Mouse (Mus musculus): ENCODE measurements around the gene Fhl4. TPM values are rescaled to one million over a fixed set of nuclear protein-coding genes. Genes with fewer than 3 reads are reported as not detected.

Fhl4 gene
- polyA plus RNA-seq, 1 experiment, result 0.12 TPM

DNA sequence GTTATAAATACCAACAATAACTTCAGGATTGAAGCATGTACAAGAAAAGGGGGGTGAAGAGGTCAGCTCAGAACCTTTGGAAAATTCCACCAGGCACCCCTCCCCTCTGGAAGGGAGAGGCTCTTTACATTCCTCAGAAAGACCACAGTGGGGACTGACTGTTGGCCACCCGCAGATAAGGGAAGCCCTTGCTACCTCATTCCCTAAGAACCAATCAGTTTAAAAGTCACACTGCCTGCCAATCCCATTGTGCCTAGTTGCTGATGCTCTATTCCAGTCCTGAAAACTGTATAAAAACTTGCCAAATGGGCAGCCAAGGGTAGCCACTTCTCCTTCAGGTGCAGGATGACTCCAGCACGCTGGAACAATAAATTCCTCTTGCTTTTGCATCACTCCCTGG is 47.4 kb downstream of the Fhl4 start:
- DNase-seq (ENCODE audit: low read depth in 1 of 2, low spot score in 2 of 2), result no peak
- no peaks in the 10 kb centered on the region for H3K4me1 ChIP-seq (ENCODE audit: control insufficient read depth, insufficient read depth, insufficient read length)
- WGBS, result 96% methylated on average over 2 of the region's 2 CpGs
- H3K27ac ChIP-seq (ENCODE audit: insufficient read depth, low read length), result no peak overlapping the region
- H3K36me3 ChIP-seq (ENCODE audit: control insufficient read depth, insufficient read depth, low read length), result no peaks in the 10 kb centered on the region
- no peak for TF ChIP-seq POLR2A (IDR thresholded peaks at IDR 0.05; ENCODE audit: low read depth, low read length)
- no peak for TF ChIP-seq CTCF (IDR thresholded peaks at IDR 0.05; ENCODE audit: extremely low read depth, insufficient read depth, insufficient read length, insufficient replicate concordance)
- H3K27me3 ChIP-seq (ENCODE audit: control insufficient read depth, insufficient read depth, low read length), result no peaks in the 10 kb centered on the region
- no peak overlapping the region for H3K4me3 ChIP-seq (ENCODE audit: extremely low read depth, insufficient read depth, insufficient read length)

DNA sequence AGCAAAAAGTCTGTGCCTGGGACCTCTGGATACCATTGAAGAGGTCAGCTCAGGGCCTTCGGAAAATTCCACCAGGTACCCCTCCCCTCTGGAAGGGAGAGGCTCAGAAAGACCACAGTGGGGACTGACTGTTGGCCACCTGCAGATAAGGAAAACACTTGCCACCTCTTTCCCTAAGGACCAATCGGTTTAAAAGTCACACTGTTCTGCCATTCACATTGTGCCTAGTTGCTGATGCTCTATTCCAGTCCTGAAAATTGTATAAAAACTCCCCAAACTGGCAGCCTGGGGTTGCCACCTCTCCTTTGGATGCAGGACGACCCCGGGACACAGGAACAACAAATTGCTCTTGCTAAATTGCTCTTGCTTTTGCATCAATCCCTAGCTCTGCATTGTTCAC is 49.8 kb downstream of the Fhl4 start:
- Histone ChIP-seq H3K27me3 (ENCODE audit: control insufficient read depth, insufficient read depth, low read length) (no peaks in the 10 kb centered on the region), H3K36me3 (ENCODE audit: control insufficient read depth, insufficient read depth, low read length) (no peaks in the 10 kb centered on the region), H3K4me1 (ENCODE audit: control insufficient read depth, insufficient read depth, insufficient read length) (no peaks in the 10 kb centered on the region), H3K4me3 (ENCODE audit: extremely low read depth, insufficient read depth, insufficient read length) (no peak overlapping the region), H3K27ac (ENCODE audit: insufficient read depth, low read length) (no peak overlapping the region)
- TF ChIP-seq POLR2A (IDR thresholded peaks at IDR 0.05; ENCODE audit: low read depth, low read length), result no peak
- no peak for TF ChIP-seq CTCF (IDR thresholded peaks at IDR 0.05; ENCODE audit: extremely low read depth, insufficient read depth, insufficient read length, insufficient replicate concordance)
- WGBS, result 47% methylated on average over 4 of the region's 4 CpGs
- DNase-seq (ENCODE audit: low read depth in 1 of 2, low spot score in 2 of 2), result no peak

DNA sequence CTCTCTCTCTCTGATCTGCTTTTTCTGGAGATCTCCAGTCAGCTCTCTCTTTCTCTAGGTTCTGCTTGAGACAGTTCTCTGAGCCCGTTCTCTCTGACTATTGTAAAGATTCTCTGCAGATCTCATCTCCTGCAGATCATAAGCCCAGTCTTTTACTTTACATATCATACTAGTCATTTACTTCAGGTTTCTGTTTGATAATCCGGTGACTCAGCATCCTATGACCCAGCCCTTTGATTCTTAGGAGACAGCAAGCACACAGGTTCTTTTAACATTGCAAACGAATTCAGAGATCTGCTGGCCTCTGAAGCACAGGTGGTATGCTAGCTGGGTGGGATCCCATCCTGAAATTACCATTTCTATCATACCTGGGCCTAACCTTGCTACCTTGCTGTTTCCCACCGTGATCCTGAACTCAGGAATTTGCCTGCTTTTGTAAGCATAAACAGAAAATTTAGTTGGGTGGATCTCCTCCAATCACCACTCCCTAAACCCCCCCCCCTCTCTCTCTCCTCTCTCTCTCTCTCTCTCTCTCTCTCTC is 51.6 kb downstream of the Fhl4 start:
- H3K36me3 ChIP-seq (ENCODE audit: control insufficient read depth, insufficient read depth, low read length), result no peaks in the 10 kb centered on the region
- no peak for DNase-seq (ENCODE audit: low read depth in 1 of 2, low spot score in 2 of 2)
- TF ChIP-seq CTCF (IDR thresholded peaks at IDR 0.05; ENCODE audit: extremely low read depth, insufficient read depth, insufficient read length, insufficient replicate concordance), result no peak
- no peak for TF ChIP-seq POLR2A (IDR thresholded peaks at IDR 0.05; ENCODE audit: low read depth, low read length)
- H3K4me3 ChIP-seq (ENCODE audit: extremely low read depth, insufficient read depth, insufficient read length), result no peak overlapping the region
- no peaks in the 10 kb centered on the region for H3K27me3 ChIP-seq (ENCODE audit: control insufficient read depth, insufficient read depth, low read length)
- 42% methylated on average over 4 of the region's 4 CpGs for WGBS
- no peaks in the 10 kb centered on the region for H3K4me1 ChIP-seq (ENCODE audit: control insufficient read depth, insufficient read depth, insufficient read length)
- no peak overlapping the region for H3K27ac ChIP-seq (ENCODE audit: insufficient read depth, low read length)

DNA sequence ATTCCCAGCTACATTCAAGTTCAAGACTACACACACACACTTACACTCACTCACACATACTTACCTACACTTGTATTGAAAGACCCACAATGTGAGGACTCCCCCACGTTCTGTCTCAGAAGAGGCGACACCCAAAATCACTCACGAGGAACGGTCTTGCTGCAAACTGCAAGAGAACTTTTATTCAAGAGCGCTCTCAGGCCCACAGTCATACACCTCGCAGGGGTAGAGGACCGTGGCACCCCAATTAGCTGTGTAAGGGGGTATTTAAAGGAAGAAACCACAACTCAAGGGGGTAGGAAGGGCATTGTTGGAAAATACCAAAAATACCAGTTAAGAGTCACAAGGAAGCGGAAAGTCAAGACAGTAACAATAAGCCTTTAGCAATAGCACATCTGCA is 54.3 kb downstream of the Fhl4 start:
- 96% methylated on average over 8 of the region's 8 CpGs for WGBS
- Histone ChIP-seq H3K4me1 (ENCODE audit: control insufficient read depth, insufficient read depth, insufficient read length) (no peaks in the 10 kb centered on the region), H3K36me3 (ENCODE audit: control insufficient read depth, insufficient read depth, low read length) (no peaks in the 10 kb centered on the region), H3K27me3 (ENCODE audit: control insufficient read depth, insufficient read depth, low read length) (no peaks in the 10 kb centered on the region), H3K27ac (ENCODE audit: insufficient read depth, low read length) (no peak overlapping the region), H3K4me3 (ENCODE audit: extremely low read depth, insufficient read depth, insufficient read length) (no peak overlapping the region)
- no peak for TF ChIP-seq POLR2A (IDR thresholded peaks at IDR 0.05; ENCODE audit: low read depth, low read length)
- TF ChIP-seq CTCF (IDR thresholded peaks at IDR 0.05; ENCODE audit: extremely low read depth, insufficient read depth, insufficient read length, insufficient replicate concordance), result no peak
- no peak for DNase-seq (ENCODE audit: low read depth in 1 of 2, low spot score in 2 of 2)

DNA sequence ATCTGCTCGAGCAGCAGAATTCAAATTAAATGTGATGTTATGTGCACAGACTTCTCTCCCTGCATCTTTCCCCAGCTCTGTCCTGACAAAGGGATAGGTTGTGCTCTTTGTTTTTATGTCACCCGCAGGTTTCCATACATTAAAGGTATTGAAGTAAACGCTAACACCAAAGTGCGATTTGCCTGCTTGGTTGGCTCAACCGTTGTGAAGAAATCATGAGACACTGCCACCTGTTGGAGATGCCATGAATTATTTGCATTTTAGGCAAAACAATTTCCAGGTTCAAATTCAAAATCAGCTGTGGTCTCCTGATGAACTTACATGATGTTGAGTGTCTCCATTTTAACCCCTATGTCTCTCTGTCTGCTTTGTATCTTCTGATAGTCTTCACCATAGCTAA is 55.7 kb downstream of the Fhl4 start:
- WGBS, result 33% methylated on average over 5 of the region's 5 CpGs
- DNase-seq (ENCODE audit: low read depth in 1 of 2, low spot score in 2 of 2), result peak in 1 of 2 experiments; percentile 18
- Histone ChIP-seq H3K4me3 (ENCODE audit: extremely low read depth, insufficient read depth, insufficient read length) (no peak overlapping the region), H3K27me3 (ENCODE audit: control insufficient read depth, insufficient read depth, low read length) (no peaks in the 10 kb centered on the region), H3K27ac (ENCODE audit: insufficient read depth, low read length) (no peak overlapping the region), H3K4me1 (ENCODE audit: control insufficient read depth, insufficient read depth, insufficient read length) (no peaks in the 10 kb centered on the region), H3K36me3 (ENCODE audit: control insufficient read depth, insufficient read depth, low read length) (no peaks in the 10 kb centered on the region)
- TF ChIP-seq CTCF (IDR thresholded peaks at IDR 0.05; ENCODE audit: extremely low read depth, insufficient read depth, insufficient read length, insufficient replicate concordance), result peak; percentile 15; the same call in 1 of the 2 replicates
- no peak for TF ChIP-seq POLR2A (IDR thresholded peaks at IDR 0.05; ENCODE audit: low read depth, low read length)

Other genes with a start within 250 kb of the Fhl4 start
- 4.9 and 5.5 TPM in 2 replicates for gene Ric8b, start 184.9 kb downstream of the Fhl4 start, polyA plus RNA-seq (2012; rRNA removed)
- gene Tmem263, start 132 bp upstream of the Fhl4 start, polyA plus RNA-seq (2012; rRNA removed), result 2.4 and 3.8 TPM in 2 replicates
- 2.1 and 2.7 TPM in 2 replicates for gene Mterf2, start 25.5 kb upstream of the Fhl4 start, polyA plus RNA-seq (2012; rRNA removed)
- gene Cry1, start 82.6 kb upstream of the Fhl4 start, polyA plus RNA-seq (2012; rRNA removed), result 4.8 and 9.2 TPM in 2 replicates

Measured in spleen, adult 2 months (tissue).